Mouse (Mus musculus): ENCODE measurements around the gene Ccser1. TPM values are rescaled to one million over a fixed set of nuclear protein-coding genes. Genes with fewer than 3 reads are reported as not detected.
A peak's percentile ranks its signal among the peaks of the same experiment; 100 is the strongest.

The Ccser1 gene
- 13.7 and 14.3 TPM in 2 replicates for polyA plus RNA-seq (2016; fragmentation: Nextera tagmentation; extraction: Ambion mirVana)

DNA sequence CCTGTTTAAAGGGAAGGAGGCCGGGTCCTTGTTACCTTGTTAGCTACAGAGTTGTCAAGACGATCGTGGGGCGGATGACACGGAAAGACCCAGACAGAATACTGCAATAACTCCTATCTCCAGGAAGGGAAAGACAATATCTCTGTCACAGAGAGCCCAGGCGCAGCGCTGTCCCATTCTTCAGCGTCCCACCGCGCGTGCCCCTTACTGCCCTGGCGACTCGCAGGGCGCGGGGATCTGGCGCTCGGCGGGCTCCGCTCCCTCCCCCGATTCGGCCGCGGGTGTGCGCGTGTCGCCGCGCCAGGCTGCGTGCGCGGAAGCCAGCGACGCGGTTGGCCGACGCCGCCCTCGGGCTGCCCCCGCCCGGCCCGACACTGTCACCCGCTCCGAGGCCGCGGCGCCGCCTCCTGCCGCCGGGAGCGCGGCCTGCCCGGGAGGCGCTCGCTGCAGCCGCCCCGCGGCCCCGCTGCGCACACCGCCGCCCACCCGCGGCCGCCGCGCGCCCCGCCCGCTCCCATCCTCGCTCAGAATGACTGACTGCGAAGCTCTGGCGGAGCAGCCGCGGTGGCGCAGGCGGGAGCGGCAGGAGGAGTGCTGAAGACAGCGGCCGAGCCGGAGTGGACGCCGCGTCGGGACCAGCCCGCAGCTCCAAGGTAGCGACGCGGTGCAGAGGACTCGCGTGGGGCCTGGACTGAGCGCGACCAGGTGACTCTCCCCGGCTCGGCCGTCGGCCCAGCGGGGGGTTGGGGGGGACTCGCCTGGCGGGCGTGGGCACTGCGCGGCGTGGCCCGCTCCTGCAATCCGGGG lies at the start of gene Ccser1:
TSS of gene Ccser1 (plus strand) at position 376 of the 807 bp plus-strand sequence.
- peaks cover 13% of the 10 kb centered on the region for H3K4me1 ChIP-seq (replicated peaks)
- WGBS: under 1% methylated on average over 91 of the region's 105 CpGs
- ATAC-seq (ENCODE audit: insufficient number of reproducible peaks, insufficient read depth, low FRiP score, low TSS enrichment, low read depth): peak; percentile 78
- peak within 1 kb of the TSS; percentile 87 for H3K4me3 ChIP-seq (replicated peaks)
- H3K36me3 ChIP-seq: no peaks in the 10 kb centered on the region
- peak within 1 kb of the TSS; percentile 89 for H3K4me2 ChIP-seq
- H3K27me3 ChIP-seq: peaks cover 5% of the 10 kb centered on the region; the same call in 1 of the 2 replicates
- peak within 1 kb of the TSS; percentile 82 for H3K9ac ChIP-seq (replicated peaks)
- H3K27ac ChIP-seq: peak within 1 kb of the TSS; percentile 85
- H3K9me3 ChIP-seq: no peaks in the 10 kb centered on the region

DNA sequence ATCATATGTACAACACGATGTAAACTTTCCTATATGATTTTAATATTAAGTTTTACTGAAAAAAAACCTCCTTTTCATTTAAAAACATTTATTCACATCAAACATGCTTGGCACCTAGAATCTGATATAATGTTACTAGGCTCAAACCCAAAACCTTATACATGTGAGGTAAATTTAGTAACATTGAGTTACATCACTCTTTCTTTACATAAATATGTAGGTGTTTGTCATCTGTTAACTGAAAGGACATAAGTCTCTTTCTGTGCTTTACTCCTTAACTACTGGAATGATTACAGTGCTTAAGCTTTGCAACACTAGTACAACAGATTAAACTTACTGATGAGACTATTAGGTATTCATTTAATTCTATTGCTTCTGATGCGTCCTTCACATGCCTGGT lies 43.7 kb upstream of the Ccser1 start:
- Histone ChIP-seq H3K9me3 (peaks cover 3% of the 10 kb centered on the region; the same call in 1 of the 2 replicates), H3K4me3 (replicated peaks) (no peak overlapping the region), H3K4me1 (replicated peaks) (no peaks in the 10 kb centered on the region), H3K27me3 (no peaks in the 10 kb centered on the region), H3K9ac (replicated peaks) (no peak overlapping the region), H3K36me3 (no peaks in the 10 kb centered on the region), H3K4me2 (no peak overlapping the region), H3K27ac (no peak overlapping the region)
- WGBS: 91% methylated on average over 2 of the region's 2 CpGs
- no peak for ATAC-seq (ENCODE audit: insufficient number of reproducible peaks, insufficient read depth, low FRiP score, low TSS enrichment, low read depth)

- no peak overlapping the region for H3K4me3 ChIP-seq (replicated peaks)
- H3K36me3 ChIP-seq: no peaks in the 10 kb centered on the region
- WGBS: 55% methylated on average over 1 of the region's 1 CpGs
- no peaks in the 10 kb centered on the region for H3K4me1 ChIP-seq (replicated peaks)
- H3K4me2 ChIP-seq: no peak overlapping the region
- H3K9ac ChIP-seq (replicated peaks): no peak overlapping the region
- H3K27ac ChIP-seq: no peak overlapping the region
- ATAC-seq (ENCODE audit: insufficient number of reproducible peaks, insufficient read depth, low FRiP score, low TSS enrichment, low read depth): no peak
- H3K27me3 ChIP-seq: no peaks in the 10 kb centered on the region
- H3K9me3 ChIP-seq: no peaks in the 10 kb centered on the region
Measured at GRCm38 (mm10) chr6:61143031-61143430, 37.1 kb upstream of the Ccser1 start.

DNA sequence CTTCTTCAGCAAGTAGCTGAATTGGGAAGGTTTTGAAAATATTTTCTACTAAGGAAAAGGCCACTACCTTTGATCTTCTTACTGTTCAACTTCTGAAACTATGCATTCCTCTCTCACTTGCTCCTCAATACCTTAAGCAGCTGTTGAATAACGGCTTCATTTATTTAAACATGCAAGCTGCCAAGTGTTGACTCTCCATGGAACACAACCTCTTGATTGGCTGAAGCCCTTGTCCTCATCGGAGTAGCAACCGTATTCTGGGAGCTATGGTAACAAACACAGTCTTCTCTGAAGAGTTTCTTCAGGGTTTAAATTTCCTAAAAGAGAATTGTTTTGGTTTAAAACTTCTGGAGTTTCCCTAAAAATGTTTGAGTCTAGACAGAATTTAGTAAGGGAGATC lies 27.2 kb upstream of the Ccser1 start:
- H3K9ac ChIP-seq (replicated peaks): no peak overlapping the region
- no peak overlapping the region for H3K27ac ChIP-seq
- no peak for ATAC-seq (ENCODE audit: insufficient number of reproducible peaks, insufficient read depth, low FRiP score, low TSS enrichment, low read depth)
- no peaks in the 10 kb centered on the region for H3K9me3 ChIP-seq
- no peak overlapping the region for H3K4me2 ChIP-seq
- peaks cover 9% of the 10 kb centered on the region; the same call in 1 of the 2 replicates for H3K4me1 ChIP-seq (replicated peaks)
- WGBS: 74% methylated on average over 3 of the region's 3 CpGs
- no peaks in the 10 kb centered on the region for H3K27me3 ChIP-seq
- H3K36me3 ChIP-seq: no peaks in the 10 kb centered on the region
- no peak overlapping the region for H3K4me3 ChIP-seq (replicated peaks)

- Histone ChIP-seq H3K36me3 (no peaks in the 10 kb centered on the region), H3K27ac (no peak overlapping the region), H3K9me3 (no peaks in the 10 kb centered on the region), H3K4me1 (replicated peaks) (peaks cover 9% of the 10 kb centered on the region; the same call in 1 of the 2 replicates), H3K9ac (replicated peaks) (no peak overlapping the region), H3K4me3 (replicated peaks) (no peak overlapping the region), H3K4me2 (no peak overlapping the region), H3K27me3 (no peaks in the 10 kb centered on the region)
- no peak for ATAC-seq (ENCODE audit: insufficient number of reproducible peaks, insufficient read depth, low FRiP score, low TSS enrichment, low read depth)
- 60% methylated on average over 6 of the region's 6 CpGs for WGBS
Measured at GRCm38 (mm10) chr6:61154654-61155053, 25.5 kb upstream of the Ccser1 start.

GRCm38 (mm10) chr6:61155059-61155629 lies 25.0 kb upstream of the Ccser1 start:
- H3K27ac ChIP-seq: no peak overlapping the region
- H3K9ac ChIP-seq (replicated peaks): no peak overlapping the region
- H3K9me3 ChIP-seq: no peaks in the 10 kb centered on the region
- no peak overlapping the region for H3K4me2 ChIP-seq
- 61% methylated on average over 8 of the region's 8 CpGs for WGBS
- H3K36me3 ChIP-seq: no peaks in the 10 kb centered on the region
- no peak overlapping the region for H3K4me3 ChIP-seq (replicated peaks)
- H3K4me1 ChIP-seq (replicated peaks): peaks cover 9% of the 10 kb centered on the region; the same call in 1 of the 2 replicates
- no peaks in the 10 kb centered on the region for H3K27me3 ChIP-seq
- no peak for ATAC-seq (ENCODE audit: insufficient number of reproducible peaks, insufficient read depth, low FRiP score, low TSS enrichment, low read depth)

- no peaks in the 10 kb centered on the region for H3K27me3 ChIP-seq
- no peaks in the 10 kb centered on the region for H3K9me3 ChIP-seq
Measured at GRCm38 (mm10) chr6:61155718-61156117, 24.4 kb upstream of the Ccser1 start.

GRCm38 (mm10) chr6:61162117-61162516 lies 18.0 kb upstream of the Ccser1 start:
- H3K27me3 ChIP-seq: no peaks in the 10 kb centered on the region
- H3K9ac ChIP-seq (replicated peaks): no peak overlapping the region
- H3K9me3 ChIP-seq: no peaks in the 10 kb centered on the region
- H3K4me1 ChIP-seq (replicated peaks): no peaks in the 10 kb centered on the region; the same call in 1 of the 2 replicates
- H3K4me3 ChIP-seq (replicated peaks): no peak overlapping the region
- no peak overlapping the region for H3K27ac ChIP-seq
- H3K4me2 ChIP-seq: no peak overlapping the region
- no peak for ATAC-seq (ENCODE audit: insufficient number of reproducible peaks, insufficient read depth, low FRiP score, low TSS enrichment, low read depth)
- H3K36me3 ChIP-seq: no peaks in the 10 kb centered on the region

More at GRCm38 (mm10) chr6:61155718-61156117, 24.4 kb upstream of the Ccser1 start:
- no peak overlapping the region for H3K9ac ChIP-seq (replicated peaks)
- no peak for ATAC-seq (ENCODE audit: insufficient number of reproducible peaks, insufficient read depth, low FRiP score, low TSS enrichment, low read depth)
- no peaks in the 10 kb centered on the region for H3K36me3 ChIP-seq
- no peak overlapping the region for H3K4me2 ChIP-seq
- no peak overlapping the region for H3K27ac ChIP-seq
- no peak overlapping the region for H3K4me3 ChIP-seq (replicated peaks)
- 0 out of 2 replicates have a peak, but pooled peaks cover 9% of the 10 kb centered on the region for H3K4me1 ChIP-seq (replicated peaks)

DNA sequence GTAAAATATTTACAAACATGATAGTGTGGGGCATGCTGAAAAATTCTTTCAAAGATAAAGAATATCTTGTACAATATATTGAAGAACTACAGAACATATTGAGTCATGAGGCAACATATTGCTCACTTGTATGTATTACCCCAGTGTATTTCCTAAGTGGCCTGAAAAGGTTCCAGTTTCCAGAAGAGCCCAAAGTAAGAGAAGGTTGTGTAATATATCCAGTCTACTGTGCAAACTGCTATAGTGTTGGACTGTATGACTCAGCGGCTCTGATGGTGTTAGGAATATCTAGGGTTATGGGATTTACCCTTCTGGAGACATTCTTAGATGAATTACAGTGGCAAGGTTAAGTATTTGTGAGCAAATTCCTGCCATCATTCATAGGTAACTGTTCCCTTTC lies 13.2 kb upstream of the Ccser1 start:
- Histone ChIP-seq H3K4me3 (replicated peaks) (no peak overlapping the region), H3K36me3 (no peaks in the 10 kb centered on the region), H3K27me3 (no peaks in the 10 kb centered on the region), H3K9me3 (no peaks in the 10 kb centered on the region), H3K9ac (replicated peaks) (no peak overlapping the region), H3K4me1 (replicated peaks) (no peaks in the 10 kb centered on the region; the same call in 1 of the 2 replicates), H3K4me2 (no peak overlapping the region), H3K27ac (no peak overlapping the region)
- no peak for ATAC-seq (ENCODE audit: insufficient number of reproducible peaks, insufficient read depth, low FRiP score, low TSS enrichment, low read depth)
- WGBS: 93% methylated on average over 1 of the region's 1 CpGs

- peaks cover 9% of the 10 kb centered on the region for H3K4me1 ChIP-seq (replicated peaks)
- H3K9ac ChIP-seq (replicated peaks): no peak overlapping the region
- H3K27ac ChIP-seq: no peak overlapping the region
- H3K4me3 ChIP-seq (replicated peaks): no peak overlapping the region
- WGBS: 72% methylated on average over 1 of the region's 1 CpGs
- no peaks in the 10 kb centered on the region for H3K9me3 ChIP-seq
- ATAC-seq (ENCODE audit: insufficient number of reproducible peaks, insufficient read depth, low FRiP score, low TSS enrichment, low read depth): no peak
- H3K27me3 ChIP-seq: peaks cover 5% of the 10 kb centered on the region; the same call in 1 of the 2 replicates
- no peaks in the 10 kb centered on the region for H3K36me3 ChIP-seq
- H3K4me2 ChIP-seq: no peak overlapping the region
Measured at GRCm38 (mm10) chr6:61176126-61176525, 4.0 kb upstream of the Ccser1 start.

DNA sequence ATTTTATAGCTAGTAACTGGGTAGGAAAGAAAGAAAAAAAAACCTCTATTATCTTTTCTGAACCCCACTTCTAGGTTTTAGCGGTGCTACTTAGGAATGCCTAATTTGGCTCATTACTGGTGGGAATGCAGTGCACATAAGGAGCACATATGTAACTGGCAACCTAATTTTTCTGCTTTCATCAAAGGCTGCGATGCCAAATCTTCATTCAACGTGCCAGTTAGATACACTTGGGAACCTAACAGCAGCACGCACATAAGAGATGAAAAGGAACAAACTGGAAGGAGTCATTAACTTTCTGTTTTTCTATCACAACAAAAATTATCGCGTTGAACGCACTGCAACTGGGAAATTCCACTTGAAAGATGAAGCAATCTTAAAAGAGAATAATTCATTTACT lies 2.6 kb upstream of the Ccser1 start:
- no peak overlapping the region for H3K27ac ChIP-seq
- H3K4me1 ChIP-seq (replicated peaks): peaks cover 13% of the 10 kb centered on the region
- H3K4me2 ChIP-seq: no peak overlapping the region
- H3K36me3 ChIP-seq: no peaks in the 10 kb centered on the region
- H3K9ac ChIP-seq (replicated peaks): no peak overlapping the region
- ATAC-seq (ENCODE audit: insufficient number of reproducible peaks, insufficient read depth, low FRiP score, low TSS enrichment, low read depth): no peak
- WGBS: 70% methylated on average over 7 of the region's 7 CpGs
- no peaks in the 10 kb centered on the region for H3K9me3 ChIP-seq
- H3K4me3 ChIP-seq (replicated peaks): no peak overlapping the region
- peaks cover 5% of the 10 kb centered on the region; the same call in 1 of the 2 replicates for H3K27me3 ChIP-seq

Data from limb, embryonic 12.5 days (tissue).